Mouse (Mus musculus): ENCODE data around the gene Evi2b. TPM values are rescaled to one million over a fixed set of nuclear protein-coding genes. Genes with fewer than 3 reads are reported as not detected.

Evi2b gene
- total RNA-seq, 4 experiments from 2014 or later, result 0.68 to 3.7 (median 1.8) TPM

DNA sequence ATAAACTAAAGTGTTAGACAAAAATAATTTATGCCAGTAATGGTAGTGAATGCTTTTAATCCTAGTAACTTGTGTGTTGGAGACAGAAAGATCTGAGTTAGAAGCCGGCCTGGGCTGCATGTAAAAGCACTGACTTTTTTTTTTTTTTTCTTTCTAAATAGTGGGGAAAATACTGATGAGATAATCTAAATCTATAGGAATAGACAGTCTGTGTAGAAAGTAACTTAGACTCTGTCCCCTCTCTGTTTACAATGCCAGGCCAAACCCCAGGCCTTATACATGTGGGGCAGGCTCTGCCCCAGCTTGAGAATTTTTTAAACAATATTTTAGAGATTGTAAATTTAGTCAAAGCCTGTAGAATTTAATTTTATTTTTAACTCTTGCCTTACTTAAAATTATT, 618 bp downstream of the Evi2b start:
- DNase-seq (ENCODE audit: low spot score in 2 of 2), result no peak

DNA sequence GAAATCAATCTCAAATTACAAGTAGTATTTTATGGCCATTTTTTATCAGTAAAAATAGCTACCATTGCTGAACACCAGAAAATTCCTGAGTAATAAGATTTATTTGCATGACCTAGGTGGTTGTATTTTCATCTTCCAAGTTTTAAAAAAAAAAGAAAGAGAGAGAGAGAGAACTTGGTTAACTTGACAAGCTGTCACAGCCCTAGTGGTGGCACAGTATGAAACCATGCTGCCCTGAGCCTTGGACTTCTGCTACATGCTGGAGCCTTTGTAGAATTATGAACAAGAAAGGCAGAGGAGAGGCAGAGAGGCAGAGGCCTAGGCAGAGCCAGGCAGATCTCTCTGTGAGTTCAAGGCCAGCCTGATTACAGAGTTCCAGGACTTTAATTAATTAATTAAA, 1.6 kb downstream of the Evi2b start:
- DNase-seq (ENCODE audit: low spot score in 2 of 2), result no peak

GRCm38 (mm10) chr11:79520772-79521171, 2.8 kb downstream of the Evi2b start:
- DNase-seq (ENCODE audit: low spot score in 2 of 2), result no peak

DNA sequence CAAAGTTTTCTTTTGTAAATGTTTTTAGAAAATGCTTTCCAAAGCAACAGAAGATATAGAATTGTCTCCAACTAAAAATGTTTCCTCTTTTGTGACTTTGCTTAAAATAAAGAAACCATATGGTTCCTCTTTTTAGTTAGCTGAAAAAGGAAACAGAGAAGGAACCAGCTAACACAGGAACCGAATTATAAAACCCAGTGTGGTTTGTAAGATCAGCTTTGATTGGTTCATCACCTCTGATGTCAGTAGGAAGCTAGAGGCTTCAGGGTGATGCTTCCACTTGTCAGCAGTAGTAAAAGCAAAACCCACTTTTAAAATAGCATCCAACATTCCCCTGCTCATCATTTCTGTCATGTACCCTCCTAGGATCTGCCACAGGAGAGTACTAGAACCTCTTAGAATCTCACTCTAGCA, 3.7 kb downstream of the Evi2b start:
- no peak for DNase-seq (ENCODE audit: low spot score in 2 of 2)

GRCm38 (mm10) chr11:79519299-79519698, 4.3 kb downstream of the Evi2b start:
- no peak for DNase-seq (ENCODE audit: low spot score in 2 of 2)

- DNase-seq (ENCODE audit: low spot score in 2 of 2), result no peak
Observed at GRCm38 (mm10) chr11:79515798-79516197, 7.8 kb downstream of the Evi2b start.

DNA sequence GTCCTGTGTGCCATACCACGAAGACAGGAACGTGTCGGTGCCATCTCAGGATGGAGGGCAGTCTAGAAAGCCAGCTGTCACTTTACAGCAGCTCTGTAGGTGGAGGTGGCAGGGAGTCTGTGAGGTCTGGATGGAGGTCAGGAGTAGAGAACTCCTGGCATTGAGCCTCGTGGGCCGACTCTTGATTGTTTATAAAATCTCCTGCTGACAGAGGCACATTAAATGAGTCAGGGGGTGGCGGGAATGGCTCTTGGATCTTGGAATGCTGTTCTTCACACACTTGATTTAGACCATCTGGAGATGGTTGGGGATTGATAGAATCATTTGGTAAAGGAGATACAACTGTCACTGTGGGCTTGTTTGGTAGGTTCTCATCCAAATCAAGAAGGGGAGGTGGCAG, 8.2 kb downstream of the Evi2b start:
- DNase-seq (ENCODE audit: low spot score in 2 of 2), result no peak

DNA sequence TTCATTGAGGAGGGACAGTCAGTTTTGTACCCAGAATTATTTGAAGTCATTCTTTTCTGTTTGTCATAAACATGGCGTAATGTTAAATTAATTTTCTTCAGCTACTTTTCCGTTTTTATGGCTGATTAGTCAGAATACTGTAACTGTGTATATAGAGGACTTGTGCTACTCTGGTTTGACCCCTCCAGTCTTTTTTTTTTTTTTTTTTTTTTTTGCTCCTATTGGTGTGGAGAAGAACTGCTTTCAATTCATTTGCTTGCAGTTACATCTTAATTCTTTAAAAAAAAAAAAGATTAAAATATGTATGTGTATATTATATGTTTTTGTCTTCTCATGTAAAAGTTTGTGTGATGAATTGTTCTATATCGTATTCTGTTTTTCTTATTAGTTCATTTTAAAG, 11.6 kb downstream of the Evi2b start:
- DNase-seq (ENCODE audit: low spot score in 2 of 2), result no peak

DNA sequence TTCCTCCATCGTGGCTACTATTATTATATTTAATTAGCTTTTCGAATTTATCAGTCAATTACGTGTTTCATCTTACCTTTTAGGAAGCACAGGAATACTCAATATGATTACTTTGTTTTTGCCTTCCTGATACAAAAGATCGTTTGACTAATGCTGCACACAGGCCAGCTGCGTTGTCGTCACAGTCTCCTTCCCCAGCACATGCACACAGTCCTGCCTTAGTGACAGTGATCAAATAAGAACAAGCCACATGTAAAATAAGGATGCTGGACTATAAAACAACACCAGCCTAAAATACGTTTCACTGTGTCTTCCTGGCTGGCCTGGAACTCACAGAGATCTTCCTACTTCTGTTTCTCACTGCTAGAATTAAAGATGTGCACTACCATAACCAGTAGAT, 19.1 kb downstream of the Evi2b start:
- no peak for DNase-seq (ENCODE audit: low spot score in 2 of 2)

DNA sequence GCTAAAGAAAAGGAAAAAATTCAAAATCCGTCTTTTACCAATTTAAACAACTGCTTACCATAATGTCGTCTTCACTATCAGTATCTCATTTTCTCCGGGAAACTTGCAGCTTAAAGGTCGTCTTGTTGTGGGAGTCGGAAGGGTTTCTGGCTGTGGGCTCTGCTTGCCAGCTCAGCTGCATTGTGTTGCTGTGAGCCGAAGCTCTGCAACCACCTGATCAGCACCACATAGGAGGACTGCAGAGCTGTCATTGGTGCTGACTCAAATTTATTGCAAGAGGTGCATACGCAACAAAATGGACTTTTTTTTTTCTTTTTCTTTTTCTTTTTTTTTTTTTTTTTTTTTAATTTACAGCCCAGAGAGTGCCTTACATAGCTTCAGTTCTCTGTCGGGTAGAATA, 19.7 kb downstream of the Evi2b start, which contains the start of gene Omg:
Omg (minus strand) TSS at position 240 of the 400 bp plus-strand sequence.
- DNase-seq (ENCODE audit: low spot score in 2 of 2), result peak; percentile 68 to 75

- peak in 1 of 2 experiments; percentile 34 for DNase-seq (ENCODE audit: low spot score in 2 of 2)
Observed at GRCm38 (mm10) chr11:79502917-79503316, 20.6 kb downstream of the Evi2b start.

DNA sequence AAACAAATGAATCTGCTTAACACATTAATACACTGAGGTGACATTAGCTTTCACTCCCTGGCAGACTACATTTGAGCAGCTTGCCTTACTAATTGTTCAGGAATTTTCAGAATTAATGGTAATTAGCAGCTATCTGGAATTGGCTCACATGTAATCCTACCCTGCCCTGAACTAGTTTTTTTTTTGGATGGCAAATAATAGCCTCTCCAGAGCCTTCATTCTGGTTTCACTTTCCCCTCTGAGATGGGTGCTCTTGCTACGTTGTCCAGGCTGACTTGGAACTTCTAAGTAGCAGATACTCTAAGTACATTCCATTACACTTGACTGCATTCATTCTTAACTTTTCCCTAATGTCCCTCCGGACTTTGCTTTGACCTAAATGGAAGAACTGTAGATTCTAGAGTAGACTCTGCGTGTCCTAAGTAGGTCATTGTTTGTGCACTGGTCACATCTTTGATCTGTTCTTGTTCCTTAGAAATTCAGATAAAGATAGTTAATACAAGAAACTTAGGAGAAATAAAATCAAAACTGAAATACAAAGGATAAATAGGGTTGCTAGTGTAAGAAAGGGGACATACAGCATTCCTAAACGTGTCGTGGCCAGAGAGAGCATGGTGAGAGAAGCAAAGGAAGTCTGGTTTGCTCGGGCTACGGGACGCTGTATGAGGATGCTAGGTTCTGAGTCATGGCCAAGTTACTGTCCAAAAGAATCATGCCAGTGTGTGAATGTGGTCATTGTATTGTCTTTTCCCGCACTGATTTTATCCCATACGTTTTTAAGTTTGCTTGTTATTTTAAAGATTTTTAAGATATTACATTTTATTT, 28.4 kb downstream of the Evi2b start:
- no peak for DNase-seq (ENCODE audit: low spot score in 2 of 2)

GRCm38 (mm10) chr11:79484721-79485120, 38.8 kb downstream of the Evi2b start:
- no peak for DNase-seq (ENCODE audit: low spot score in 2 of 2)

GRCm38 (mm10) chr11:79483876-79484528, 39.6 kb downstream of the Evi2b start:
- no peak for DNase-seq (ENCODE audit: low spot score in 2 of 2)

- DNase-seq (ENCODE audit: low spot score in 2 of 2), result no peak
Observed at GRCm38 (mm10) chr11:79483392-79483791, 40.2 kb downstream of the Evi2b start.

DNA sequence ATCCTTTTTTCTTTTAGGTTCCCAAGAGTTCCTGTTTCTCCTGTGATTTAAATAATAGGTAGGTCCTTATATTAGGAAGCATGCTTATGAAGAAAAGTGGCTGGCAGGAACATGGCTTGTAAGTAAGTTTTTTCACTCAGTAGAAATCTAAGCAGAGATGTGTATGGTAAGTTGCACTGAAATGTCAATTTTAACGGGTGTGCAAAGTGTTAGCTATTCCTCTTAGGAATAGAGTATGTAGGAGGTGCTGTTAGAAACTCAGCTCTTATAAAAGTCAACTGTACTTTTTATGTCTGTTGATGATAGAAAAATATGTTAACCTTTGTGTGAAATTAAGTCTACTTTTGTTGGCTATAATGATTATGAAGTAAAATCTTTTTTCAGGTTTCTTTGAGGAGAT, 55.5 kb downstream of the Evi2b start:
- DNase-seq (ENCODE audit: low spot score in 2 of 2), result no peak

Other genes with a start within 250 kb of the Evi2b start
- gene Gm9964, start 226.9 kb downstream of the Evi2b start, total RNA-seq (2022), result 1 to 10 TPM in 1 of 4 experiments, under 1 TPM in 2, not detected in 1; 0.48 to 1.2 (median 0.74) TPM
- 100 to 1,000 TPM; 102 to 124 (median 114) TPM for gene Nf1, start 184.1 kb downstream of the Evi2b start, total RNA-seq (2022)
- 10 to 100 TPM; 80.6 to 97.9 (median 89.5) TPM for gene Omg, start 19.7 kb downstream of the Evi2b start, total RNA-seq (2022)
- gene Evi2, start 6.8 kb upstream of the Evi2b start, total RNA-seq (2022), result under 1 TPM in 3 of 4 experiments, not detected in 1; 0.19 to 0.30 (median 0.29) TPM
- 10 to 100 TPM; 32.6 to 44.4 (median 40.0) TPM for gene Evi2a, start 6.8 kb upstream of the Evi2b start, total RNA-seq (2022)
- 100 to 1,000 TPM; 157 to 175 (median 167) TPM for gene Rab11fip4, start 67.5 kb upstream of the Evi2b start, total RNA-seq (2022)

All from layer of hippocampus, adult 8-10 months (tissue).